Mouse (Mus musculus): Measurements from ENCODE around the gene Tlcd2. TPM values are rescaled to one million over a fixed set of nuclear protein-coding genes. Genes with fewer than 3 reads are reported as not detected.
A peak's percentile ranks its signal among the peaks of the same experiment; 100 is the strongest.
"Not testable (repeated sequence)": the region's sequence is repeated elsewhere in the genome, so short reads cannot be mapped to it uniquely, and the experiment has no call there.

Tlcd2 gene
- total RNA-seq, 4 experiments from 2014 or later, result 0.43 to 0.45 (median 0.45) TPM; not detected in 1

DNA sequence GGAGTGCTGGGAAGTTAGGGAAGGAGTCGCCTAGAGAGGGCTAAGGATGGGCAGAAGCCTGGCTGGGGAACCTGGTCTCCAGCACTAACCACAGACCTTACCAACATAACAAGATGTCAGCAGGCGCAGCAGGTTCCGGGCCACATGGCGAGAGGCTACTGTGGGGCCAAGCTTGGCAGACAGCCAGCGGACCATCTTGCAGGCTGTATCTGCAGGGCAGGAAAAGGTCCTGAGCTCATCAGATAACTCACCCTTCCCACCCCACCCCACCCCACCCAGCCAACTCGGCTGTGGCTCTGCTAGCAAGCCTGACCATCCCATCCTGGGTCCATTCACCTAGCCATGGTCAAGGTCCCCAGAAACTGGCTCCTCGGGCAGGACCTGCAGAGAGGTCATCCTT lies 11.8 kb upstream of the Tlcd2 start:
- no peak for DNase-seq (ENCODE audit: low spot score in 2 of 2)

DNA sequence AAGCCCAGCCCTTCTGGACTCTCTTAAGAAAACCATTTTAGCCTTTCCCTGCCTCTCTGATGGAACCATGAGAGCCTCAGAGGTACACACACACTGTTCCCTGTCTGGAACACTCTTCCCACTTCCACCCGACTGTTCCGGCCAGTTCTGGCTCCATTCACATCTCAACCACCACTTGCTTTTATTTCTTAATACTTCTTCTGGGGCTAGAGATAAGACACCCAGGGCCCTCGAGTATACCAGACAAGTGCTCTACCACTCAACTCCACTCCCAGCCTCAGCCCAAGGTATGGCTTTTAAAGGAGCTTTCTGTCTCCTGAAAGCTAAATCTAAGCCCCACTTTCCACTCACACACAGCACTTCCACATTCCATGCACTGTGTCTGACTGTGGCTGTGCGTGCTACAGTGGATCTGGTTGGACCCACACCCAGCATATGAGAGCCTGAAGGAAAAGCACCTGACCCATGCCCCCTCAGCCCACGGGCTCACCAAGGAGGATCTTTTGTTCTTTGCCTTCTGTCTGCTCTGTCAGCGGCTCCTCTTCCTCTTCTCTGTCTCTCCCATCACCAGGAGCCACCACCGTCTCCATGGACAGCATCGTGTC lies 11.1 kb upstream of the Tlcd2 start:
- no peak for DNase-seq (ENCODE audit: low spot score in 2 of 2)

DNA sequence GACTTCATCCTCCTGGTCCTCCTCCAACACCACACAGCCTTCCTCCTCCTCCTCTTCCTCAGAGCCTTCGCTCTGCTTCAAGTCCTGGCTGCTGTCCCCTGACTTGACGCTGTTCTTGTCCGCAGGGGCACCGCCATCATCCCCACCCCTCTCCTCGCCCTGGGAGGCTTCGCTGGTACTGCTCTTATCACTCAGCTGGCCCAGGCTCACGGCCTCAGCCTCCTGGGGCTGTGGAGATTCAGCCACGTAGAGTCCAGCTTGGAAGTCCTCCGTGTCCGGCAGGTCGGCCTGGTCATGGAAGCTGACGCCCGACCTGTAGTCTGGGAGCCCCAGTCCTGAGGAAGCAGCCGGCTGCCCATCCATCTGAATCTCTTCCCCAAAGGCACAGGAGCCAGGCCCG lies 10.6 kb upstream of the Tlcd2 start:
- no peak for DNase-seq (ENCODE audit: low spot score in 2 of 2)

DNA sequence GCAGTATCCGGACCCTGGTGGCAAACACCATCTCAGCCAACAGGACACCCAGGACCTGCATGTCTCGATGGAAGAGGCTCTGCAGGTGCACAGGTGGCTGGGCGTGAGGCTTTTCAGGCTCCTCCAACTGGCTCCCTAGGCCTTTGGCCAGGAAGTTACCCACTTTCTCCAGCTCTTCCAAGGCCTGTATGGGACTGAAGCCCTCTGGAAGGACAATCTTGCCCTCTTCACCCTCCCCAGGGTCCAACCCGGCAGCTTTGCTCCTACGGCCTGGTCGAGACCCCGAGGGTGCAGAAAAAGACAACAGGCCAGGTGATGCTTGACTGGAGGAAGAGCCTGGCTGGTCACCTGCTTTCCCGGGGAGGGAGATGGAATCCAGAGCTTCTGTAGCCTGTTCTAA lies 9.4 kb upstream of the Tlcd2 start:
- DNase-seq (ENCODE audit: low spot score in 2 of 2), result no peak

DNA sequence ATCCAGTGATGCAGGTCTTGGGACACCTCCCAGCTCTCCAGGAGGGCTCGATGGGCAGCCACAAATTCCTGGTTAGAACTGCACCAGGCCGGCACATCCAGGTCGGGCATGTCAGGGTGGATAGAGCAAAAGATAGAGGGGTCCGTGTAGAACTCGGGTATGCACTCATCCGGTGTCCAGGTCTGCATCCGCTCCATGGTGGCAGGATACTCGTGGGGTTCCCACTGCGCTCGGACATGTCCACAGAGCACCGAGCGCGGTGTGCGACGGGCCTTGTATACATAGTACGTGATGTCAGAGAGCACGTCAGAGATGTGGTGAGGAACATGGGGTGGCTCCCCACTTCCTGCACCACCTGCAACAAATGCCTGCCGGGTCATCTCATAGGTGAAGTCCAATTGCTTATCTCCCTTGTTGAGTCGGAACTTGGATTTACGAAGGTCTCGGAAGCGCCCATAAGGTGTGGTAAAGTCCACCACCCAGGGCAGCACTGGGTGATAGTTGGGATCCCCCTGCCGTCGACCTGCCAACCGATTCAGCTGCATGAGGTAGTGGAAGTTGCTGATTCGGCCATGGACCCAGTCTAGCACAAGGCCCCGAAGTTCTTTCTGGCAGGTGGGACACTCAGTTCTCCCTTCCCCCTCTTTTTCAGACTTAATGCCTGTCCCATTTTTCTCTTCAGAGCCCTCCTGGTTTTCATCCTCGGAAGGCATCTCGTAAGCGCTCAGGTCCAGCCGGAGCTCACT lies 8.5 kb upstream of the Tlcd2 start:
- no peak for DNase-seq (ENCODE audit: low spot score in 2 of 2)

DNA sequence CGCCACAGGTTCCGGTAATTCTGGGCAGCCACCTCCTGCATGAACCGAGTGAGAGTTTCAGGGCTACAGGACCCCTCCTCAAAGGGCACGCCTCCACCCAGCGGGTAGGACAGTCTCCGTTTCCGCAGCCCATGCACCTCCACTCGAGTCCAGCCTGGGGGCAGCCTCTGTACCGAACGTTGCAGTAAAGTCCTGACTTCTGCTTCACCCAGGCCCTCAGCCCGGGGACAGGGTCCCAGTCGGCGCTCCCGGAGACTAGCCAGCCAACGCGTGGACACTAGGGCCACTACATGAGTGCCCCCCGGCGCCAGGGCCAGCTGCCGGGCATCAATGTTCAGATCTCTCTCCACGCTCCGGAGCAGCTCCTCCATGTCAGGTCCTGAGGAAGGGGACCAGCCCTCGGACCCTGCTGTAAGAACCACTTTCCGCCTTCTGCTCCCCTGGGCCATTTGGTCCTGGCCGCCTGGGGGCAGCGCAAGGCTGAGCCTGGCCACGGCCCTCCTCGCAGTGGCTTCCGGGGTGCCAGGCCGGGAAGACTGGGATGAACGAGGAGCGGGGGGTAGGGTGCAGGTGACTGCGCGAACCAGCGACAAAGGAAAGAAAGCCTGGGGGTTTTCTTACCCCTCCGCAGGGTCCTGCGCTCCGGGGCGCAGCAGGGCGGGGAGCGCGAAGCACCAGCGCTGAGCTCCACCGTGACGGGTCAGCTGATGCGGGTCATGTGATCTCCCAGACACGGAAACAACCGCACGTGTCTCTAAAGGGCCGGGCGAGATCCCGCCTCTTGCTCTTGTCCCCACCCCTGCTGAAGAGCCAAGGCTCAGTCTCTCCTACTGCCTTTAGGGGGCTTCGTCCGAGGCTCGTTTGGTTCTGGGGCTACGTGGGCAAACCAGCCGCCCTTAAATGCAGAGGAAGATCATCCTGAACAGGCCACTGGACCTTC lies 7.3 kb upstream of the Tlcd2 start, which contains the start of gene Wdr81:
Gene Wdr81, minus strand, starts transcription at position 727 of the 940 bp plus-strand sequence.
- peak; percentile 85 to 88 for DNase-seq (ENCODE audit: low spot score in 2 of 2)

DNA sequence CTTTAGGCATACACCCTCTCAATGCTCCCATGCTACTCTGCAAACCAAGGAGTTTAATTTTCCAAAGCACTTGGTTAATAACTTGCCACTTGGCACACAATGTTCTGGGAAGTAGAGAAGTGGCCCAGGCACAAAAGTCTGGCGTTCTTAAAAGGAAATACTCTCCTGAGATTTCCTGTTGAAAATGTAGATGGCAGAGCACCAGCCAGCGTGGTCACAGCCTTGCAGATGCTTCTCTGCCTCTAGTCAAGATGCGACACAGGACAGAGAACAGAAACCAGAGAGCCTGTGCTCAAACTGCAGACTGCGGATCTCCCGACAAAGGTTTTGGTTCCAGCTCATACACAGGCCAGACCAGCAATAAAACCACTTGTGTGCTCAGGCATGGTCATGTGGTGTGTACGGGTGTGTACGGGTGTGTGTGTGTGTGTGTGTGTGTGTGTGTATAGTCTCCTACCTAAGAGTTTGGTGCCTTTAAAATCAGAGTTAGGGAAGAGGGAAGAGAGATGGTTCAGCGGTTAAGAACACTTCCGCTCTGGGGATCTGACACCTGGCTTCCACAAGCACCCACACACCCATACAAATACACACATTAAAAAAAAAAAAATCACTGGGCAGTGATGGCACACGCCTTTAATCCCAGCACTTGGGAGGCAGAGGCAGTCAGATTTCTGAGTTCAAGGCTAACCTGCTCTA lies 6.3 kb upstream of the Tlcd2 start:
- DNase-seq (ENCODE audit: low spot score in 2 of 2), result no peak

DNA sequence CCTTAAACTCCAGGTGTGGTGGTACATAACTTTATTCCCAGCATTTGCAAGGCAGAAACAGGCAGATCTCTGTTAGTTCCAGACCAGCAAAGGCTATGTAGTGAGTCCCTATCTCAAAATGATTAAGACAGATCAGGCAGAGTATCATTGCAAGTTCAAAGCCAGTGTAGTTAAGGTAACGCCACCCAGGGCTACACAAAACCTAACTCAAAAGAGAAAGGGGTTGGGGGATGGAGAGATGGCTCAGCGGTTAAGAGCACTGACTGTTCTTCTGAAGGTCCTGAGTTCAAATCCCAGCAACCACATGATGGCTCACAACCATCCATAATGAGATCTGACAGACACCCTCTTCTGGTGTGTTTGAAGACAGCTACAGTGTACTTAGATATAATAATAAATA lies 5.5 kb upstream of the Tlcd2 start:
- DNase-seq (ENCODE audit: low spot score in 2 of 2), result not testable (repeated sequence)

DNA sequence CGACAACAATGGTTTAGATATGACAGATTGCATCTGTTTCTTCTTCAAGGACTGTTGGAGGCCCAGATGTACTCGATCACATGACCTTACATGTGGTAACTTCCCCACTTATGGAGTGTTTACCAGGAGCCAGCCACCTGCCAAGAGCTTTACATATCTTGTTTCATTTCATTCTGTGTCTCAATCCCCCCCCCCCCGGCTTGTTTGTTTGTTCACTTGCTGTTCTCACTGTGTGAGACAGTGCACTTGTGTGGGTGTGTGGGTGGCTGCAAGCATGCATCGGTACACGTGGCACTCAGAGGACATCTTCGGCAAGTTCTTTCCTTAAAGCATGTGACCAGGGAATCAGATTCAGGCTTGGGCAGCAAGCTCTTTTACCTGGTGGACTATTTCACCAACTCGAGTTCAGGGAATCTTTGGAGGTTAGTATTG lies 5.1 kb upstream of the Tlcd2 start:
- DNase-seq (ENCODE audit: low spot score in 2 of 2), result no peak

DNA sequence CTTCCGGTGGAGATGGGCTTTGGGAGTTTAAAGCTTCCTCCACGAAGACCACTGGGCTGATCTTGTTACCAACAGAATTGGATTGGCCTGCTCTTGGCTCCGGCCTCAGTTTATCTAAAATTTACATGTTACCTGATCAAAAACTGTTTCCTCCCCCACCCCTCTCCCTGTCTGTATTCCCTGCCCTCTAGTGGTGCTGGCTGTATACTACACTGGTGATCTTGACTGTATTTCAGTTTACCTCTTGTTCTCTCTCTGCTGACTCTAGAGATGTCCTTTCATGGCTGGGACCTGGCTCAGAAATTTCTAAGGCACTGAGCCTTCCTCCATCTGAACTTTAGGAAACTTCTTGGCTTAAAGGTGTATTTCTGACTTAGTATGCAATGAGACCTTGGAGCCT lies 3.3 kb upstream of the Tlcd2 start:
- DNase-seq (ENCODE audit: low spot score in 2 of 2), result no peak

DNA sequence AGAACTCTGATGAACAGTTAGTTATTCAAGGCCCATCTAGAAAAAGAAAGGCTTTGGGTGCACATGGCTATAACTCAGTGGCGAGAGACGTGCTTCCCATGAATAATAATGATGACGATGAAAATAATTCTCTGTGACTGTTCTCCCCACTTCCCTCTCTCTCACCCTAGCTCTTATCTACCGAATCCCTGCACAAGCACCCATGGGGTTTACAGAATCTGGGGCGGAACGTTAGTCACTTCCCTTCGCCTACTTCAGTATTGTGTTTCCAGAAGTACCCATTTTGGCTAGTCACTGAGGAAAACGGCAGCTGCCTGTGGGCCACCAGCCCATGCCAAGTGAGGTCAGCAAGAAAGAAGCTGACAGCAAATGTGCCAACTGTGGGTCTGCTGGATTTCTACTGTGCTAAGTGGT lies 2.9 kb upstream of the Tlcd2 start:
- DNase-seq (ENCODE audit: low spot score in 2 of 2), result no peak

DNA sequence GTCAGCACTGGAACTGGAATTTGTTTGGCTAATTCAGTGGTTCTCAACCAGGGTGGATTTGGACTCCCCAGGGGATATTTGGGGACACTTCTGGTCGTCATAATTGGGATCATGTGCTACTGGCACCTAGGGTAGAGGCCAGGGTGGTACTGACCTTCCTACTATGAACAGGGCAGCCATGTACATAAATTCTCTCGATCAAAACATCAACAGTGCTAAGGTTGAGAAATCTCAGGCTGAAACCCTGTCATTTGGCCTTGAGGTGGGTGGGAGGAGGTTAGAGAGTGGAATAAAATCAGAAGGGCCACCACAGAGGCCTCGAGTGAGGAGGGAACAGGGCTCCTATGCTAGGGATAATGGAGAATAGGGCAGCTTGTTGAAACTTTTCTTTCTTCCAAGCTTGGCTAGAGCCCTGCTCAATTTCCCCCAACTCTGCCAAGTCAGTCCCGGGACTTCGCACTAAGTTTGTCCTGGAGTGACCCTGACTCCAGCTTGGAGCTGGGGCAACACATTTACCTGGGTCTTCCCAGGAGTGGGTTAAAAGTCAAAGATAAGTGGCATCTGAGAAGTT lies 2.3 kb upstream of the Tlcd2 start:
- DNase-seq (ENCODE audit: low spot score in 2 of 2), result no peak

DNA sequence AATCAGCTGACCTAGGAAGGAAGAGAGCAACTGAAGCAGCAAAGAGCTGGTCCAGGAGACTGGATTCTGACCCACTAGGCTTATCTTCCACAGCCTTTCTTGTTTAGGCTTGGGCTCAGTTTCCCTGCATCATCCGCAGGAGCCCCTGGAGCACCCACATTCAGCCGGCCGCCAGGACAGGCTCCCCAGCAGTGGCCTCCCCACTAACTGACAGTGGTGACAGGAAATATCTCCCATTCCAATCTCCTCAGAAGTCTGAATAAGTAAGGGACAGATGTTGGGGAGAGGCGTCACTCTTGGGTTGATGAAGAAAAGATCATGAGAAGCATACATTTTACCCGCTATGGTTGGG lies 1.8 kb upstream of the Tlcd2 start:
- no peak for DNase-seq (ENCODE audit: low spot score in 2 of 2)

DNA sequence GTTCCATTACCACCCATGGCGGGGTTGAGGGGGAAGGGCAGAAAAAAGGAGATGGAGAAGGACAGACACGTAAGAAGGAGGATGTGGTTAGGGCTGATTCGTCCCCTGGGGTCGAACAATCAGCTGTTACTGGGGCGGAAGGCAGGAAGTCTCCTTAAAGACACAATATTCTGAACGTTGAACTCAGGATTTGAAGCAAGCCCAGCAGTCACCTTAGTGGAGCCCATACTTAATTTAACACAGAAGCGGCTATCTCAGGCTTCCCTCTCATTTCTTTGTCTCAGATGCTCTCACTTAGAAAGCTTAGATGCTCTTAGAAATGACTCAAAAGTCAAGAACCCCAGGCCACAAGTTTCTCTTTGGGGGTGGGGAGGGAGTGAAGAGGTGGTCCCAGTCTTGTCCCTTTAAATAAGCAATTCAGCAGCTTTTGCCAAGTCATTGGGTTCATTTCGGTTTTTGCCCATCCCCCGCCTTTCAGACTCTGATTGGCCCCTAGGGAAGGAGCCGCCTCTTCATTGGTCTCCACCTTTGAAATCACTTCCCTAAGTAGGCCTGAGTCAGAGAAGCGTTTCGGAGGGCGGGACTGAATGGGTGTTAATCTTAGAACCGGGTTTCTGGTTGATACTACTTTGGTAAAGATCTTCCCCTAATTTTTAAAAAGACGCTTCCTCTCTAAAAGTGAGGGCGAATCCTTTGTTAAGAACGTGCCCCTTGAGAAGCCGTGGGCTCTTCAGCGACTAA lies 1.2 kb upstream of the Tlcd2 start:
- peak; percentile 89 to 91 for DNase-seq (ENCODE audit: low spot score in 2 of 2)

DNA sequence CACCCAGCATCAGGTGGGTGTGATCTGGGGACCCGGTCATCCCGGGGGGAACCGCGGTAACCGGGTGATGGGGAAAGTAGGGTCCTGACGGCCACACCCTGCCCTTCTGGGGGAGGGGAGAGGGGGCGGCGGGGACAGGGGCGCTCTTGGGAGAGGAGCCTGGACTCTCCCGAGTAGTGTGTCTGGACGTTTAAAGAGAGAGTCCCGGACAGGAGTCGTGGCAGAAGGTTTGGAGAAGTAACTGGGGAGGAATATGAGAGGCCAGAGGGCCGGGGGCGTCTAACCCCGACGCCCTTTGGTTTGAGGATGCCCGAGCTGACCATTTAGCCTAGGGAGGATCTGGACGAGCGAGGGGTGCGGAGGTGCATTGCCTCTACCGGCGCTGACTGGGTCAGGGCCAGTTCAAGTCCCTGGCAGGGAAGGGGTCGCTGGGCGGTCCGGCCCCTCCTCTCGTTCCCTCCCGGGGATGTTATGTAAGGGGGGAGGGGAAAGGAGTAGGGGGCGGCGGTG lies 283 bp downstream of the Tlcd2 start:
- DNase-seq (ENCODE audit: low spot score in 2 of 2), result no peak

DNA sequence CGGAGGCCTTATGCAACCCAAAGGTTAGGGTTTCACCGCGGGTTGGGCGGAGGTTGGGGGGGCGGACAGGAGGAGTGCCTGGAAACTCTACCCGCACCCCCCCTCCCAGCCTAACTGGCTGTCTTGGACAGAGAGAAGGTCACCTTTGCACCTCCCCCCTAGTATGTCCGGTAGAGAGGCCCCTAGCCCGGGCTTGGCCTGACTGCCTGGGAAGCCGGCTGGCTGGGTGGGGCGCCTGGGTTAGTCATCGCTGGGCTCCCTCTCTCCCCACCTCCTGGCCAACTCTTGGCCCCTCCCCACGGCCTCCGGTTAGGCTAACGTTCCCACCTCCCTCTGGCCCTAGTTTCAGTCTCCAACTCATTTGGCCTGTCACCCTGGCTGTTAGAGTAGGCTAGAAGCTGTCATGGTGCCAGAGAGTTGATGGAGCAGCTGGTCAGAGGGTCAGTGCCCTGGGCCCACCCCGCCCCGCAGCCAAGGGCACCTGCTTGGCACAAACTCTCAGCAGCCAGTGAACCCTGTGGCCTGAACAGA lies 803 bp downstream of the Tlcd2 start:
- DNase-seq (ENCODE audit: low spot score in 2 of 2), result peak in 1 of 2 experiments; percentile 39

DNA sequence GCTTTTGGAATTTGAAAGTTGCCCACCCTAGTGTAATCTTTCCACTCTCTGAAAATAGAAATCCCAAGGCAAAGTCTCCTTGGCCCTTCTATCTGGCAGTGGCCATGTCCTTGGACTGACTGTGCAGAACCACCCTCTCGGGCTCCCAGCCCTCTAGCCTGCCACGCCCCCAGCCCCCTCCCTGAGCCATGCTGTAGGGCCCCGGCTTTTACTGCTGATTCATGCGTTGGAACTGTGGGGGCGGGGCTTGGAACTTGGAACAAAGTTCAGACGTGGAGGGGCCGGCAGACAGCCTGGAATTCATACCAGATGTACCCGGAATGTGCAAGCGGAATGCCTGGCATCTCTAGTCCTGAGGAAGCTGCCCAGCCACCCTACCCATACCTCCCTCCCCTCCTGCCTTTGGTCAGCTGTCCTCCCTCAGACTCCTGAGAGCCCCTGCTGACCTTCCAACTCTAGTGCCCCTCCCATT lies 1.4 kb downstream of the Tlcd2 start:
- DNase-seq (ENCODE audit: low spot score in 2 of 2), result no peak

DNA sequence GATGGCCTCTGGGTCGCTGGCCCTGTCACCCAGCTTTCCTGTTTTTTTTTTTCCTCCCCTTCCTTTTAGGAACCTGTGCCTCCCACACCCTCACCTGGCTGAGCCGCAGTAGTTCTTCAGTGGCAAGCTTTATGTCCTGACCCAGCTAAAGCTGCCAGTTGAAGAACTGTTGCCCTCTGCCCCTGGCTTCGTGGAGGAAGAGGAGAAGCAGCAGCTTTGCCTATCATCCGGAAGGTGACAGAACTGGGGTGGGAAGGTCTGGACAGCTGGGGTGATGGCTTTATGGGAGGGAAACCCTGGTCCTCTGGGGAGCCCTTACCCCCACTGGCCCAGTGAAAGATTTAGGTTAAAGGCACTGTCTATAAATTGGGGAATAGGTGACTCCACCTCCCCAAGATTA lies 2.1 kb downstream of the Tlcd2 start:
- DNase-seq (ENCODE audit: low spot score in 2 of 2), result no peak

DNA sequence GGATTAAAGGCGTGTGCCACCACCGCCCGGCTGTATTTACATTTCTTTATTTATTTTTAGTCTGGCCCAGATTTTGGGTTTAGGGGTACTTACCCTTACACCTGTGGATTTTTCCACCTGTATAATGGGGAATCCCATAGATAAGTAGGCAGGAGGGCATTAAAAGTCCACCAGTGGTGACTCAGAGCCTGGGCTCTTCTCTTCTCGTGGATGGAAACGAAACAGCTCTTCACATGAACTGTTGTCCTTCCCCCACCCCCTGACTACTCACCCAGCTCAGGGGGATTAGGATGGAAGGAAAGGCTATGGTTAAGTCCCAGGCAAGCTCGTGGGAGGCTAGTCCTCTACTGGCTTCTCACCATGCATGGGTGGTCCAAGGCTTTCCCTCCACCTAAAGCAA lies 2.9 kb downstream of the Tlcd2 start:
- no peak for DNase-seq (ENCODE audit: low spot score in 2 of 2)

DNA sequence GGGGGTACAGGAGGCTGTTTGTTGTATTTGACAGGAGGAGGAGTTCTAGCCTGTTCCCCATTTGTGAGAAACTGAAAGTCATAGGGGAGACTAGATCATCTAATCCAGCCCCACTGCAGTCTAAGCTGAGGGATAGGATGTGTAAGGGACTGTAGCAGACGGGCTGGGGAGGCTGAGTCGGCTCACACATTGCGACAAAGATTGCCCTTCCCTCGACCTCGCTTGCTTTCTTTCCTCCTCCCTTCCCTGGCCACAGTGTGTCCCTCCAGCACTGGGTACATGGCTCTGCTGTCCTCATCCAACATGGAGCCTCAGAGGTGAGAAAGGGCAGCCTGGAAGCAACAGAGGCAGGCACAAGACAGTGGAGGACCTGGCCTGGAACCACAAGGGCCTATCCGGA lies 3.5 kb downstream of the Tlcd2 start:
- no peak for DNase-seq (ENCODE audit: low spot score in 2 of 2)

All from layer of hippocampus, adult 8-10 months (tissue).